Mouse (Mus musculus) forebrain, embryonic 13.5 days (tissue): Measurements from ENCODE around the gene Tmem135. TPM values are rescaled to one million over a fixed set of nuclear protein-coding genes. Genes with fewer than 3 reads are reported as not detected.

Experiments
- ATAC-seq: fragments of 200-750 bp; cut with Nextera tagmentation; 2 replicates; pipeline ENCODE4 v1.8.0; 2017
- H3K27ac ChIP-seq: fragments of 300-500 bp; sonication (generic); 2 replicates; pipeline ENCODE4 v1.5.1; 2015; ENCODE audit warnings: inconsistent platforms, mild to moderate bottlenecking, moderate library complexity
- H3K27me3 ChIP-seq: fragments of 300-500 bp; sonication (generic); 2 replicates; pipeline ENCODE4 v1.6.1; 2015; ENCODE audit warnings: mild to moderate bottlenecking, inconsistent platforms
- H3K36me3 ChIP-seq: fragments of 300-500 bp; sonication (generic); 2 replicates; pipeline ENCODE4 v1.6.1; 2015; ENCODE audit warnings: mild to moderate bottlenecking, inconsistent platforms; ENCODE audit not compliant: poor library complexity, severe bottlenecking
- H3K4me1 ChIP-seq: fragments of 300-500 bp; sonication (generic); 2 replicates; pipeline ENCODE4 v1.6.1; 2015; ENCODE audit warnings: inconsistent platforms
- H3K4me2 ChIP-seq: fragments of 300-500 bp; sonication (generic); 2 replicates; pipeline ENCODE4 v1.6.1; 2015; ENCODE audit warnings: inconsistent platforms, mild to moderate bottlenecking, moderate library complexity
- H3K4me3 ChIP-seq: fragments of 300-500 bp; sonication (generic); 2 replicates; pipeline ENCODE4 v1.5.1; 2015; ENCODE audit warnings: mild to moderate bottlenecking, inconsistent platforms
- H3K9ac ChIP-seq: fragments of 300-500 bp; sonication (generic); 2 replicates; pipeline ENCODE4 v1.6.1; 2015; ENCODE audit warnings: mild to moderate bottlenecking, inconsistent platforms
- H3K9me3 ChIP-seq: fragments of 300-500 bp; sonication (generic); replicated peaks from 2 replicates; pipeline ENCODE4 v1.6.1; 2016; ENCODE audit warnings: inconsistent platforms
- WGBS: fragments of 180-500 bp; shearing (Covaris S2); methylation state at CpG from one replicate; pipeline ENCODE4 v1.1.7; 2015; 5-methylcytosine and 5-hydroxymethylcytosine counted together
- polyA plus RNA-seq: library from polyadenylated mRNA; unstranded; fragments of >200 nt; fragmentation: Nextera tagmentation; extraction: Ambion mirVana; gene quantifications from 2 replicates; pipeline ENCODE4 v1.2.1, GENCODE M21; 2015

The Tmem135 gene
- polyA plus RNA-seq, 1 experiment from 2014 or later, result 18.3 TPM

DNA sequence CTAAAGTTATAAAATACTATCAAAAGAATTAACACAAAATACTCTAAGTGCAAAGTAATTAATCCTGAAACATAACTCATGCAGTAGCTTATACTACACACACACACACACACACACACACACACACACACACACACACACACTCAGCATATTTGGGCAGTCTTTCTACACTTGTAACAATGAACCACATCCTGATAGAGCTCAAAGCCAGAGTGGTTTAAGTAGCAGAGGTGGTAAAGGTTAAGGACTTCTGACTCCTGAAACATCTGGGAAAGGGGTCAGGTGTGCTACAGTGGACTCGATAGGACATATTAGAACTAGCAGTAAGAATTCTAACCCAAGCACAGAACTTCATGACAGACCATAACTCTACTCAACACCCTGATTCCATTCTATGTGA, 181.4 kb downstream of the Tmem135 start:
- H3K4me2 ChIP-seq, result no peak overlapping the region
- no peaks in the 10 kb centered on the region for H3K9me3 ChIP-seq
- no peaks in the 10 kb centered on the region for H3K4me1 ChIP-seq
- no peak overlapping the region for H3K9ac ChIP-seq
- no peak for ATAC-seq
- no peak overlapping the region for H3K27ac ChIP-seq
- H3K36me3 ChIP-seq, result no peaks in the 10 kb centered on the region
- no peak overlapping the region for H3K4me3 ChIP-seq
- no peaks in the 10 kb centered on the region for H3K27me3 ChIP-seq
- 89% methylated on average over 1 of the region's 1 CpGs for WGBS

DNA sequence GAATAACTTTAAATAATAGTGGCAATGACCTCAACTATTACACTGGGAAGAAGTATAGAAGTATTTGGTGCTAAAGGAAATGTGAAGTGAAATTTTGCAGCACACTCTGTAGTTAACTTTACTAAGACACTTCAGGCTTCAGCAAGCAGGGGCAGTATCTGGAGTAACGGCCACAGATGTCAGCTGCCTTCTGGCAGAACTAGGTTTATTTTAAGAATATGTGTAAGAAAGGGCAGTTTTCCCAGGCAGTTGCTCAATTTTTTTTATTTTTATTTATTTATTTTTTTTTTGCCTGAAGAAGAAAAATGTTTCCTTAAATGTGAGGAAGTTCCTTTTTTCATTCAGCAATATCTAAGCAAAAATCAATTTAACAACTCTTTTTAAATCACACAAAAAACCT, 187.4 kb downstream of the Tmem135 start:
- no peak for ATAC-seq
- Histone ChIP-seq H3K27me3 (no peaks in the 10 kb centered on the region), H3K9me3 (no peaks in the 10 kb centered on the region), H3K4me3 (no peak overlapping the region), H3K27ac (no peak overlapping the region), H3K4me1 (peaks cover 5% of the 10 kb centered on the region; the same call in 1 of the 2 replicates), H3K9ac (no peak overlapping the region), H3K36me3 (no peaks in the 10 kb centered on the region), H3K4me2 (no peak overlapping the region)
- WGBS, result 78% methylated on average over 1 of the region's 1 CpGs

DNA sequence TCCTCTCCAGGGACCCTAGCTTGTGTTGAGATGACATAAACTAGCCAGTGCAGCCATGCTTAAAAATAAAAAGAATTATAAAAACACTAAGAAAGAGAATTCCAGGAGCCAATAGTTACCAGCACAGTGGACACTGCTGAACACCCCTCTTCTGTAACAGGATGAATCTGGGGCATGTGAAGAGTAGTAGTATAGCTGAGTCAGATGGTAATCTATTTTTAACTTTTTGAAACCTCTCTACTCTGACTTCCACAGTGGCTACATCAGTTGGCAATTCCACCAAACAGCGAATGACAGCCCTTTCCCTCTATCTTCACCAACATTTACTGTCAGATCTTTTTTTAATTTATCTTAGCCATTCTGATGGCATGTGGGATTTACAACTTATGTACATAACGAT, 187.9 kb downstream of the Tmem135 start:
- no peak for ATAC-seq
- Histone ChIP-seq H3K4me2 (no peak overlapping the region), H3K4me1 (peaks cover 5% of the 10 kb centered on the region; the same call in 1 of the 2 replicates), H3K9me3 (no peaks in the 10 kb centered on the region), H3K27ac (no peak overlapping the region), H3K36me3 (no peaks in the 10 kb centered on the region), H3K4me3 (no peak overlapping the region), H3K9ac (no peak overlapping the region), H3K27me3 (no peaks in the 10 kb centered on the region)
- WGBS, result 93% methylated on average over 2 of the region's 2 CpGs

DNA sequence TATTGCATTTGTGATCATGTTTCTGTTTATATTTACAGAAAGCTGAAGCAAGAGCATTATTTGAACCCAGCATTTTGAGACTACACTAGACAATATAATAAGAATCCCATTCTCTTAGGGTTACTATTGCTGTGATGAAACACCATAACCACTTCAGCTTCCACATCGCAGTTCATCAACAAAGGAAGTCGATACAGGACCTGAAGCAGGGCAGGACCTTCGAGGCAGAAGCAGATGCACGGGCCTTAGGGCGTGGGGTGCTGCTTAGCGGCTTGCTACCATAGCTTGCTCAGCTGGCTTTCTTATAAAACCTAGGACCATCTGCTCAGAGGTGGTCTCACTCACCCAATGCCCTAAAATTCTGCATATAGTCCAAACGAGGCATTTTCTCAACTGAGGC, 188.3 kb downstream of the Tmem135 start:
- ATAC-seq, result no peak
- Histone ChIP-seq H3K4me1 (peaks cover 9% of the 10 kb centered on the region), H3K27ac (no peak overlapping the region), H3K27me3 (no peaks in the 10 kb centered on the region), H3K9ac (no peak overlapping the region), H3K9me3 (no peaks in the 10 kb centered on the region), H3K4me2 (no peak overlapping the region), H3K36me3 (no peaks in the 10 kb centered on the region), H3K4me3 (no peak overlapping the region)
- 61% methylated on average over 7 of the region's 7 CpGs for WGBS

DNA sequence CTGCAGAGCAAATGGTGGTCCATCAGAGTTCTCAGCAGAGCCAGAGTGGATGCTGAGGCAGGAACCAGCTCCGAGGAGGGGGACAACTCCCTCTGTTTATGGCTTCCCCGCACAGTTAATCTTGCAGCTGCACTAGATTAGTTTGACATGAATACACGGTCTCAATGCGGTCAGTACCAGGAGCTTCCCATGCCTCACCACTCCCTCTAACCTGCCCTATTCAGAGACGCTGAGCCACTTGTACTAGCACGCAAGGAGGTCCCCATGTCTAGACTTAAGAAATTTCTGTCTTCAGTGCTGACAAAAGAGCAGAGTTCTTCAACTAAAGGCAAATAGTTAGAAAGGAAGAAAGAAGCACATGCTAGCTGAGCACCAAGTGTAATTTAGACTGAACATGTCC, 193.5 kb downstream of the Tmem135 start:
- no peak overlapping the region for H3K9ac ChIP-seq
- H3K27me3 ChIP-seq, result no peaks in the 10 kb centered on the region
- H3K4me1 ChIP-seq, result peaks cover 8% of the 10 kb centered on the region
- WGBS, result 7% methylated on average over 6 of the region's 6 CpGs
- H3K4me3 ChIP-seq, result no peak overlapping the region
- ATAC-seq, result peak; percentile 33; the same call in 1 of the 2 replicates
- no peak overlapping the region for H3K27ac ChIP-seq
- no peak overlapping the region for H3K4me2 ChIP-seq
- no peaks in the 10 kb centered on the region for H3K9me3 ChIP-seq
- H3K36me3 ChIP-seq, result no peaks in the 10 kb centered on the region

DNA sequence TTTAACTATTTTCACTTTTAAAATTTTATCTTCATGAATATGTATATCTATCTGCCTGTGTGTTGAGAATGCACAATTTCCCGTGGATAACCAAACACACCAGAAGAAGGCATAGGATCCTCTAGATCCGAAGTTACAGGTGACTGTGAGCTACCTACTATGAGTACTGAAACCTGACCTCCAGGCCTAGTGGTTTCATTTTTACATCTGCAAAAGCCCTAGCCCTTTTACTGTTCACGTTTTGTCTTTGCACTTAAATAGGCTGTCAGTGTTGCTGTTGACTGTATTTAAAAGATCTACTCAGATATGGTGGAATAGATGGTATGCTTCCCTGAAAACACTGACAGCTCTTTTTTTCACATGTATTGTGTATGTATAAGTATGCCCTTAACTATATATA, 197.9 kb downstream of the Tmem135 start:
- H3K9me3 ChIP-seq, result no peaks in the 10 kb centered on the region
- 94% methylated on average over 3 of the region's 3 CpGs for WGBS
- no peak overlapping the region for H3K27ac ChIP-seq
- H3K4me1 ChIP-seq, result peaks cover 8% of the 10 kb centered on the region
- no peaks in the 10 kb centered on the region for H3K36me3 ChIP-seq
- H3K4me2 ChIP-seq, result no peak overlapping the region
- no peaks in the 10 kb centered on the region for H3K27me3 ChIP-seq
- ATAC-seq, result no peak
- no peak overlapping the region for H3K9ac ChIP-seq
- H3K4me3 ChIP-seq, result no peak overlapping the region

DNA sequence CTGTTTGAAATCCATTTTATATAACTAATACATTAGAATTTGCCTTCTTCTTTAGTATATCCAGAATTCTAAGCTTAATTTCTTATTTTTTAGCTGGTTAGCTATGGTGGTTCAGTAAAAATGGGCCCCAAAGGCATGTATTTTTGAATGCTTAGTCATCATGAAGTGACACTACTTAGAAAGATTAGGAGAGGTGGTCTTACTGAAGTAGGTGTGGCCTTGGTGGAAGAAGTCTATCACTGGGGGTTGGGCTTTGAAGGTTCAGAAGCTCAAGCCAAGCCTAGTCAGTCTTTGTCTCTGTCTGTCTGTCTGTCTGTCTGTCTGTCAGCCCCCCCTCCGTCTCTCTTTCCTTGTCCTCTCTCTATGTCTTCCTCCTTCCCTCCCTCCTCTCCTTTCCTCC, 198.6 kb downstream of the Tmem135 start:
- Histone ChIP-seq H3K9ac (no peak overlapping the region), H3K9me3 (no peaks in the 10 kb centered on the region), H3K4me2 (no peak overlapping the region), H3K27ac (no peak overlapping the region), H3K27me3 (no peaks in the 10 kb centered on the region), H3K36me3 (no peaks in the 10 kb centered on the region), H3K4me3 (no peak overlapping the region), H3K4me1 (peaks cover 2% of the 10 kb centered on the region)
- WGBS, result 95% methylated on average over 1 of the region's 1 CpGs
- ATAC-seq, result no peak

DNA sequence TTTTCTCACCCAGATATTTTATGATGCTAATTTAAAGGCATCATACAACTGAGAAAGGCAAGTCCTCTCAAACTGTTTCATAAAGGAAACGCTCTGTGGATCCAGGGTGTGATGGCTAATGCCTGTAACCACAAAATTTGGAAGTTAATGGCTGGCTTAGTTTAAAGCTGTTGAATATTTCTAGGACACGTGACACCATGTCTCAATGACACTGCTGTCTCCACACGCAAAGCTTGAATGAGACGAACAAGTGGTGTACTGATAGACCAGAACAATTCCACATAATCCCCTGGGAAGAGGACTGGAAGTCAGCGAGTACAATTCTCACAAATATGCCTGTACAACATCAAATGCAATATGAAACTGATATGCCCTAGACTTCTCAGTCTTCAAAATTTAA, 200.9 kb downstream of the Tmem135 start:
- 83% methylated on average over 5 of the region's 5 CpGs for WGBS
- H3K4me2 ChIP-seq, result no peak overlapping the region
- no peak for ATAC-seq
- no peaks in the 10 kb centered on the region for H3K27me3 ChIP-seq
- no peak overlapping the region for H3K4me3 ChIP-seq
- no peaks in the 10 kb centered on the region for H3K4me1 ChIP-seq
- H3K9me3 ChIP-seq, result no peaks in the 10 kb centered on the region
- H3K36me3 ChIP-seq, result no peaks in the 10 kb centered on the region
- no peak overlapping the region for H3K9ac ChIP-seq
- no peak overlapping the region for H3K27ac ChIP-seq

DNA sequence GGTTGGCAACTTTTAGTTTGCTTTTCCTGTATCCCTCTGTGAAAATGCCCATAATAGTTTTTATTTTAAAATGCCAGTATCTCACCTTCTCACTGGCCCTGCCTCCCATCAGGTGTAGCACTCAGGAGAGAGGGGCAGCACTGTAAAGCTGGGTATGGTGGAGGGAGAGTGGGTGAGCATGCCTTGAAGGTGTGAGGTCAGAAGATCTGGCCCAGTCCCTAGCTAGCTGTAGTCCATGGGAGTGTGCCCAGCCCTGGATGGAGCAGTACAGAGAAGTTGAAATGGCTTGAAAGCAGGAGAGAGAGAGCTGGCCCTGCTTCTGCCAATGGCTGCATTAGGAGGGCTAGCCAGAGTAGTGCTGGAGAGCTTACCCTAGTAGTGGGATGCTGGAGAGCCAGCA, 202.1 kb downstream of the Tmem135 start:
- Histone ChIP-seq H3K36me3 (no peaks in the 10 kb centered on the region), H3K27me3 (no peaks in the 10 kb centered on the region), H3K4me1 (no peaks in the 10 kb centered on the region), H3K4me2 (no peak overlapping the region), H3K4me3 (no peak overlapping the region), H3K27ac (no peak overlapping the region), H3K9me3 (no peaks in the 10 kb centered on the region), H3K9ac (no peak overlapping the region)
- no peak for ATAC-seq

DNA sequence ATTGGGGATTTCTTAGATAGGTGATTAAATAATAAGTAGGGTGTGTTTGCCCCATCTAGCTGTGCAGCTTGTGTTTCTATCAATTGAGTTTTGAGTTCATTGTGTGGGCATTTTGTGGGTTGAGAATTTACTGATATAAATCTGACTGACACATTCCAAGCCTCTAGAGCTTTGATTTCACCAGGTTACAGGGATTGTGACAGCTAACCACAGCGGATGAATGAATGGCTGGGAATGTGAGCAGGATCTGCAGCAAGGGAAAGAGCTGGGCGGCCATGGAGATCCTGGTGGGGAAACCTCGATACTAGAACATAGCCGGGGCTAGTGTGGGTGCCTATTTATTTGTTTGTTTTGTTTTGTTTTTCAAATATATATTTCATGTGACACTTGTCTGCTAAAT, 205.5 kb downstream of the Tmem135 start:
- Histone ChIP-seq H3K9ac (no peak overlapping the region), H3K9me3 (no peaks in the 10 kb centered on the region), H3K36me3 (no peaks in the 10 kb centered on the region), H3K4me2 (no peak overlapping the region), H3K4me1 (no peaks in the 10 kb centered on the region), H3K27ac (no peak overlapping the region), H3K4me3 (no peak overlapping the region), H3K27me3 (no peaks in the 10 kb centered on the region)
- no peak for ATAC-seq
- 91% methylated on average over 4 of the region's 4 CpGs for WGBS

DNA sequence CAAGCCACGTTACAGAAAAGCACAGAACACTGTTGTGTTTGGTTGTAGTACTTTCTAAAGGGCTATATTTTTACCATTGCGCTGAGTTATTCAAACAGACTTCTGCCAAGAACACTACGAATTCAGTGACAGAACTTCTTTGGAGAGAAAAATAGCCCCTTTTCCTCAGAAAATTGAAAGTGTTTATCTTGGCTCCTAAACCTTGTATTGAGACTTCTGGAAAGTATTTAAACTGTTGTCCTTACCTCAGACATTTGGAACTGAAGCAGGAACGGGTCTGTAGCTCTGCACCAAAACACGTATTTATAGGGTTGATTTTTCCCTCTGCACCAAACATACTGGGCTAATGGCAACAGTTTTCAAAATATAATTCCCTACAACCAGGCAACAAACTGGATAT, 210.6 kb downstream of the Tmem135 start:
- Histone ChIP-seq H3K4me2 (no peak overlapping the region), H3K9ac (no peak overlapping the region), H3K4me3 (no peak overlapping the region), H3K27me3 (no peaks in the 10 kb centered on the region), H3K4me1 (no peaks in the 10 kb centered on the region), H3K36me3 (no peaks in the 10 kb centered on the region), H3K27ac (no peak overlapping the region), H3K9me3 (no peaks in the 10 kb centered on the region)
- WGBS, result 86% methylated on average over 5 of the region's 5 CpGs
- ATAC-seq, result no peak

DNA sequence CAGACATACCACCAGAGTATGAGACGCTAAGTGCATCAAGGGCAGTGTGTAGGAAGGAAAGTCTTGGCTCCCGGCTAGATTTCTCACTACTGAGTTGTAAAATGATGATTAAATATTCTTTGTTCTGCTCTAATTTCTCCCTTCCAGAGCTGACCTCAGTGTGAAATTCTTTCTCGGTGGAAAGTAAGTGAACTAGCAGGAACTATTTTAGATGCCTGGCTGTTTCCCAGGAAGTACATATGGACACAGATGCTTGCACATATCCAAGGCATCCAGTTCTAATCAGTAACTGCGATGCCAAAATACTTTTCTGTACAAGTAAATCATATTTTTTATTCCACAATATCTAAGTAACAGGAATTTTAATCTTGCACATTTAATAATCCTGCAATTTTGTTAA, 220.1 kb downstream of the Tmem135 start:
- H3K4me3 ChIP-seq, result no peak overlapping the region
- ATAC-seq, result no peak
- H3K36me3 ChIP-seq, result no peaks in the 10 kb centered on the region
- H3K27me3 ChIP-seq, result no peaks in the 10 kb centered on the region
- WGBS, result 79% methylated on average over 4 of the region's 4 CpGs
- no peak overlapping the region for H3K27ac ChIP-seq
- H3K9me3 ChIP-seq, result no peaks in the 10 kb centered on the region
- H3K4me1 ChIP-seq, result no peaks in the 10 kb centered on the region
- no peak overlapping the region for H3K9ac ChIP-seq
- no peak overlapping the region for H3K4me2 ChIP-seq

DNA sequence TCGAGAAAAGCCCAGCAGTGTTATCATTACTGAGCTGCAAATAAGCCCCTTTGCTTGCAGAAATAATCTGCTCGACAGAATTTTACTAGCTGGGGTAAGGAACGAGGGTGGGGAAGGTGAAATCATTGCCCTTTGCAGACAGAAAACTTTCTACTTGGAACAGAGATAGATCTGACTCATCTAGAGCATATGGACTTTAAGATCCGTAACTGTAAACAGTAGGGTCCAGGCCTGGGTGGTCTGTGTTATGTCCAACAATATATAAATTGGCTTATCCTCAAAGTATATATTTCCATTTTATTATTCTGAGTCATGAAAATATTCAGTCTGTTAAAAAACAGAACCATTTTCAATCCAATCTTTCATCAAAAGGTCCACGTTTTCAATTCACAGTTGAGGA, 221.1 kb downstream of the Tmem135 start:
- no peak overlapping the region for H3K4me2 ChIP-seq
- no peaks in the 10 kb centered on the region for H3K9me3 ChIP-seq
- H3K4me1 ChIP-seq, result no peaks in the 10 kb centered on the region
- H3K27ac ChIP-seq, result no peak overlapping the region
- no peak overlapping the region for H3K9ac ChIP-seq
- ATAC-seq, result no peak
- 85% methylated on average over 5 of the region's 5 CpGs for WGBS
- H3K27me3 ChIP-seq, result no peaks in the 10 kb centered on the region
- no peak overlapping the region for H3K4me3 ChIP-seq
- H3K36me3 ChIP-seq, result no peaks in the 10 kb centered on the region
